Mouse (Mus musculus) kidney, postnatal 0 days (tissue): ENCODE measurements around the gene Dido1. TPM values are rescaled to one million over a fixed set of nuclear protein-coding genes. Genes with fewer than 3 reads are reported as not detected.

ENCODE experiments used
- ATAC-seq: fragments of 200-750 bp; cut with Nextera tagmentation; replicated peaks from 2 replicates; pipeline ENCODE4 v1.8.0; 2017; ENCODE audit warnings: low read depth, moderate number of reproducible peaks, moderate TSS enrichment, moderate library complexity; ENCODE audit not compliant: low FRiP score
- DNase-seq: peaks from one replicate; pipeline ENCODE4 v3.0.0-alpha.2; 2016; ENCODE audit warnings: low spot score
- H3K27ac ChIP-seq: fragments of 300-500 bp; sonication (generic); 2 replicates; pipeline ENCODE4 v1.5.1; 2014; ENCODE audit warnings: mild to moderate bottlenecking
- H3K27me3 ChIP-seq: fragments of 300-500 bp; sonication (generic); 2 replicates; pipeline ENCODE4 v1.6.1; 2014; ENCODE audit warnings: low read length, mixed read lengths; ENCODE audit not compliant: insufficient read depth
- H3K36me3 ChIP-seq: fragments of 300-500 bp; sonication (generic); 2 replicates; pipeline ENCODE4 v1.6.1; 2014; ENCODE audit warnings: low read length, mixed read lengths; ENCODE audit not compliant: insufficient read depth
- H3K4me1 ChIP-seq: fragments of 300-500 bp; sonication (generic); replicated peaks from 2 replicates; pipeline ENCODE4 v1.6.1; 2014; ENCODE audit warnings: antibody characterized with exemption, low read length, mixed read lengths; ENCODE audit not compliant: insufficient read depth
- H3K4me2 ChIP-seq: fragments of 300-500 bp; sonication (generic); 2 replicates; pipeline ENCODE4 v1.6.1; 2014; ENCODE audit warnings: mild to moderate bottlenecking, low read length, moderate library complexity, mixed read lengths
- H3K4me3 ChIP-seq: fragments of 300-500 bp; sonication (generic); replicated peaks from 2 replicates; pipeline ENCODE4 v1.5.1; 2014; ENCODE audit warnings: low read depth, low read length
- H3K9ac ChIP-seq: fragments of 300-500 bp; sonication (generic); 2 replicates; pipeline ENCODE4 v1.6.1; 2014; ENCODE audit warnings: low read depth, low read length
- H3K9me3 ChIP-seq: fragments of 300-500 bp; sonication (generic); replicated peaks from 2 replicates; pipeline ENCODE4 v1.6.1; 2016; ENCODE audit warnings: low read length, inconsistent platforms, mixed read lengths
- CTCF ChIP-seq: IDR thresholded peaks from 2 replicates; pipeline ENCODE4 v1.5.1; 2016; ENCODE audit warnings: antibody characterized with exemption, low read depth, mild to moderate bottlenecking, moderate library complexity
- WGBS: fragments of 180-500 bp; shearing (Covaris S2); extraction: QIAGEN DNeasy Blood & Tissue Kit; methylation state at CpG from one replicate; pipeline ENCODE4 v1.1.7; 2014; 5-methylcytosine and 5-hydroxymethylcytosine counted together
- polyA plus RNA-seq: library from polyadenylated mRNA; unstranded; fragments of >200 nt; fragmentation: Nextera tagmentation; extraction: Ambion mirVana; gene quantifications from 2 replicates; pipeline ENCODE4 v1.2.1, GENCODE M21; 2015

The Dido1 gene
- polyA plus RNA-seq, 1 experiment from 2014 or later, result 18.0 TPM

DNA sequence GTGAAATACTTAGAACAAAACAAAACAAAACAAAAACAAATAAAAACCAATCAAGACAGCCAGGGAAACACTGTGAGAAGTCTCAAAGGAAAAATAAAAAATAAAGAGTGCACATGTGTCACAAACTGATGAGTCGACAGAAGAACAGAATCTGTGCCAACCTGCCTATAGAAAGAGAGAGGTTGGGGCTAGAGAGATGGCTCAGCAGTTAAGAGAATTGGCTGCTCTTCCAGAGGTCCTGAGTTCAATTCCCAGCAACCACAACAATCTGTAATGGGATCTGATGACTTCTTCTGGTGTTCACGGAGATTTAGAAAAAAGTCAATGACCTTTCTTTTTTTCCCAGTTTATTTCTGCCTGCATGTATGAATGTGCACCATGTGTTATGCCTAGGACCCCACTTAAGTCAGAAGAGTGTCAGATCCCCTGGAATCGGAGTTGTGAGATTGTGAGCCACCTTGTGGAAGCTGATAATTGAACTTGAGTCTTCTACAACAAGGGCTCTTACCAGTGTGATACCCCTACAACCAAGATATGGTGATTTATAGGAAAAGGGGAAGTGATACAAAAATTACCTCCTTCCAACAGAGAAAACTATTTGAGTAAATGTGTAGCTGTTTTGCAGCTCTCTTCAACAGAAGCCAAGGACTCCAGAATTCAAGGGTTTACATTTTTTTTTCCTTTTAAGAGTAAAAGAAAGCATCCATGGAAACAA is 6.0 kb downstream of the Dido1 start:
- TF ChIP-seq CTCF, result 0 out of 2 replicates have a peak, but pooled peaks have one; percentile 12
- Histone ChIP-seq H3K4me3 (no peak overlapping the region), H3K4me2 (peak overlapping the region; percentile 23; the same call in 1 of the 2 replicates), H3K27me3 (no peaks in the 10 kb centered on the region), H3K9ac (no peak overlapping the region), H3K27ac (peak overlapping the region; percentile 58; the same call in 1 of the 2 replicates), H3K9me3 (no peaks in the 10 kb centered on the region), H3K36me3 (no peaks in the 10 kb centered on the region), H3K4me1 (peaks cover 27% of the 10 kb centered on the region)
- DNase-seq, result no peak
- WGBS, result 71% methylated on average over 3 of the region's 3 CpGs
- ATAC-seq, result no peak

GRCm38 (mm10) chr2:180703175-180703574 is 6.6 kb downstream of the Dido1 start:
- H3K4me2 ChIP-seq, result 0 out of 2 replicates have a peak overlapping the region, but pooled peaks have one; percentile 80
- no peaks in the 10 kb centered on the region for H3K27me3 ChIP-seq
- H3K4me3 ChIP-seq, result no peak overlapping the region
- WGBS, result 73% methylated on average over 5 of the region's 5 CpGs
- H3K9me3 ChIP-seq, result no peaks in the 10 kb centered on the region
- H3K4me1 ChIP-seq, result peaks cover 22% of the 10 kb centered on the region
- ATAC-seq (no peak), DNase-seq (no peak)
- no peak overlapping the region for H3K9ac ChIP-seq
- peak overlapping the region; percentile 97; the same call in 1 of the 2 replicates for H3K27ac ChIP-seq
- no peak for TF ChIP-seq CTCF
- H3K36me3 ChIP-seq, result no peaks in the 10 kb centered on the region

GRCm38 (mm10) chr2:180702701-180703149 is 7.1 kb downstream of the Dido1 start:
- no peak for ATAC-seq
- WGBS, result 26% methylated on average over 4 of the region's 4 CpGs
- H3K27me3 ChIP-seq, result no peaks in the 10 kb centered on the region
- no peaks in the 10 kb centered on the region for H3K9me3 ChIP-seq
- H3K36me3 ChIP-seq, result no peaks in the 10 kb centered on the region
- peak overlapping the region; percentile 96 for H3K9ac ChIP-seq
- peak; percentile 26; the same call in 1 of the 2 replicates for TF ChIP-seq CTCF
- H3K4me2 ChIP-seq, result peak overlapping the region; percentile 80
- H3K4me3 ChIP-seq, result peak overlapping the region; percentile 83
- no peak for DNase-seq
- H3K4me1 ChIP-seq, result peaks cover 22% of the 10 kb centered on the region
- peak overlapping the region; percentile 97 for H3K27ac ChIP-seq

- peak overlapping the region; percentile 96 for H3K9ac ChIP-seq
- under 1% methylated on average over 66 of the region's 66 CpGs for WGBS
- peak overlapping the region; percentile 83 for H3K4me3 ChIP-seq
- no peaks in the 10 kb centered on the region for H3K36me3 ChIP-seq
- DNase-seq (peak; percentile 96), ATAC-seq (peak; percentile 90)
- H3K27me3 ChIP-seq, result no peaks in the 10 kb centered on the region
- H3K4me2 ChIP-seq, result peak overlapping the region; percentile 80
- peak overlapping the region; percentile 97 for H3K27ac ChIP-seq
- TF ChIP-seq CTCF, result no peak; the same call in 1 of the 2 replicates
- H3K4me1 ChIP-seq, result peaks cover 22% of the 10 kb centered on the region
- no peaks in the 10 kb centered on the region for H3K9me3 ChIP-seq
Measured at GRCm38 (mm10) chr2:180701767-180702621, 7.8 kb downstream of the Dido1 start.

- H3K9ac ChIP-seq, result peak overlapping the region; percentile 96
- DNase-seq (no peak), ATAC-seq (peak; percentile 6; the same call in 1 of the 2 replicates)
- peaks cover 22% of the 10 kb centered on the region for H3K4me1 ChIP-seq
- H3K36me3 ChIP-seq, result no peaks in the 10 kb centered on the region
- TF ChIP-seq CTCF, result no peak
- WGBS, result 3% methylated on average over 26 of the region's 26 CpGs
- peak overlapping the region; percentile 83 for H3K4me3 ChIP-seq
- H3K4me2 ChIP-seq, result peak overlapping the region; percentile 80
- H3K9me3 ChIP-seq, result no peaks in the 10 kb centered on the region
- H3K27me3 ChIP-seq, result no peaks in the 10 kb centered on the region
- H3K27ac ChIP-seq, result peak overlapping the region; percentile 97
Measured at GRCm38 (mm10) chr2:180701053-180701766, 8.6 kb downstream of the Dido1 start.
